Mouse (Mus musculus) midbrain, embryonic 13.5 days (tissue): Measurements from ENCODE around the gene Efna2. TPM values are rescaled to one million over a fixed set of nuclear protein-coding genes. Genes with fewer than 3 reads are reported as not detected.
"Not testable (repeated sequence)": the region's sequence is repeated elsewhere in the genome, so short reads cannot be mapped to it uniquely, and the experiment has no call there.

Experiments
- ATAC-seq: fragments of 200-750 bp; cut with Nextera tagmentation; 2 replicates; pipeline ENCODE4 v1.8.0; 2017; ENCODE audit warnings: mild to moderate bottlenecking, moderate TSS enrichment, moderate library complexity
- H3K27ac ChIP-seq: fragments of 300-500 bp; sonication (generic); 2 replicates; pipeline ENCODE4 v1.5.1; 2015; ENCODE audit warnings: inconsistent platforms, mild to moderate bottlenecking, moderate library complexity
- H3K27me3 ChIP-seq: fragments of 300-500 bp; sonication (generic); 2 replicates; pipeline ENCODE4 v1.6.1; 2015; ENCODE audit warnings: mild to moderate bottlenecking, inconsistent platforms
- H3K36me3 ChIP-seq: fragments of 300-500 bp; sonication (generic); 2 replicates; pipeline ENCODE4 v1.6.1; 2015; ENCODE audit warnings: mild to moderate bottlenecking, inconsistent platforms
- H3K4me1 ChIP-seq: fragments of 300-500 bp; sonication (generic); replicated peaks from 2 replicates; pipeline ENCODE4 v1.6.1; 2015; ENCODE audit warnings: inconsistent platforms
- H3K4me2 ChIP-seq: fragments of 300-500 bp; sonication (generic); replicated peaks from 2 replicates; pipeline ENCODE4 v1.6.1; 2015; ENCODE audit warnings: moderate library complexity, mild to moderate bottlenecking, inconsistent platforms
- H3K4me3 ChIP-seq: fragments of 300-500 bp; sonication (generic); replicated peaks from 2 replicates; pipeline ENCODE4 v1.5.1; 2015; ENCODE audit warnings: mild to moderate bottlenecking, inconsistent platforms
- H3K9ac ChIP-seq: fragments of 300-500 bp; sonication (generic); replicated peaks from 2 replicates; pipeline ENCODE4 v1.6.1; 2015; ENCODE audit warnings: mild to moderate bottlenecking, inconsistent platforms
- H3K9me3 ChIP-seq: fragments of 300-500 bp; sonication (generic); 2 replicates; pipeline ENCODE4 v1.6.1; 2016; ENCODE audit warnings: mild to moderate bottlenecking, inconsistent platforms
- WGBS: fragments of 180-500 bp; shearing (Covaris S2); methylation state at CpG from one replicate; pipeline ENCODE4 v1.1.7; 2015; 5-methylcytosine and 5-hydroxymethylcytosine counted together
- polyA plus RNA-seq: library from polyadenylated mRNA; unstranded; fragments of >200 nt; fragmentation: Nextera tagmentation; extraction: Ambion mirVana; gene quantifications from 2 replicates; pipeline ENCODE4 v1.2.1, GENCODE M21; 2015

Gene Efna2
- polyA plus RNA-seq, 1 experiment from 2014 or later: 41.3 TPM

DNA sequence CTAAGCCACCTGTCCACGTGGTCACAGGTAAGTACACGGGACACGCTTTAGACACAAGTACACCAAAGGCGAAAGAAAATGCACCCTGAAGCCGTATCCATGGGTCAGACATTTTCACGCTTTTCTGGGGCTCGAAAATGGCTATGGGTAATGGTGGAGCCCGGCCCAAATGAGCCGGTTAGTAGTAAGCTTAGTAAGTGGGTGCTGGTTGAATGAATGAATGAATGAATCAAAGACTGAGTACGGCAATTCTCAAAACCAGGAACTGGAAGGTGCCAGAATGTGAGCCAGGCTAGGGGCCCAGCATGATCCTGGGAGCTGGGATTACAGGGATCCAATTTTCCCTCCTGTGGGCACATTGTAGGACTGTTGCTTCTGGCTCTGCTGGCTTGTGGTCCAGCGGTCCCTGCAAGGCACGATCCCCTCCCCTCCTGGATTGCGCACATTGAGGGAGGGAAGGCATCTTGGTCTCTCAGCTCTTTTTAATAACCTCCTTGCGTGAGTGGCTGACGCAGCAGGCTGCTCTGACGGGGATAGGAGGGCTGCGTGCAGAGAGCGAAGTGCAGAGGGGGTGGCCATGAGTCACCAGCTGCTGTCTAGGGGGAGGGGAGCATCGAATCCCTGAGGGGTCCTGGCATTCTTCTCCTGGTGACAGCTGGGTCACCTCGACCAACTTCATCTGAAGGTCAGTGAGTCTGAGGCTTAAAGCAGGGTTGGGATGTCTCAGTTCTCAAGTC lies 13.7 kb upstream of the Efna2 start, which contains the start of gene Cirbp:
Gene Cirbp (plus strand): TSS at position 594 of the 737 bp plus-strand sequence.
- Histone ChIP-seq H3K9me3 (no peaks in the 10 kb centered on the region), H3K27me3 (peaks cover 4% of the 10 kb centered on the region; the same call in 1 of the 2 replicates), H3K4me3 (peak within 1 kb of the TSS; percentile 93), H3K9ac (peak within 1 kb of the TSS; percentile 100), H3K4me1 (peaks cover 64% of the 10 kb centered on the region), H3K27ac (peak within 1 kb of the TSS; percentile 91), H3K4me2 (peak within 1 kb of the TSS; percentile 86), H3K36me3 (peaks cover 9% of the 10 kb centered on the region)
- ATAC-seq: no peak
- WGBS: 14% methylated on average over 20 of the region's 20 CpGs

DNA sequence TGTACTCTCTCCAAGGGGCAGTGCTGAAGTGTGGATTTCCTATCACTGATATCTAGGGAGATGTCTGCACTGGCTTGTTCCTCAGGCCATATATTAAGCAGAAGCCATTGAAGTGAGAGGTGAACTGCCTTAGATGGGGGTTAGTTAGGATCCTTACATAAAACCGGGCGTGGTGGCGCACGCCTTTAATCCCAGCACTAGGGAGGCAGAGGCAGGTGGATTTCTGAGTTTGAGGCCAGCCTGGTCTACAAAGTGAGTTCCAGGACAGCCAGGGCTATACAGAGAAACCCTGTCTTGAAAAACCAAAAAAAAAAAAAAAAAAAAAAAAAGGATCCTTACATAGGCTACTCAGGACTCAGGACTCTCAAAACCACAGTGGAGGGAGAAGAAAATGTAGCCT lies 13.1 kb upstream of the Efna2 start:
- not testable (repeated sequence) for H3K9me3 ChIP-seq, ATAC-seq, H3K27me3 ChIP-seq
- Histone ChIP-seq H3K4me3 (peak overlapping the region; percentile 2; the same call in 1 of the 2 replicates), H3K4me2 (peak overlapping the region; percentile 79), H3K9ac (peak overlapping the region; percentile 50), H3K36me3 (peaks cover 15% of the 10 kb centered on the region), H3K27ac (peak overlapping the region; percentile 91), H3K4me1 (peaks cover 63% of the 10 kb centered on the region)
- WGBS: 80% methylated on average over 4 of the region's 4 CpGs

DNA sequence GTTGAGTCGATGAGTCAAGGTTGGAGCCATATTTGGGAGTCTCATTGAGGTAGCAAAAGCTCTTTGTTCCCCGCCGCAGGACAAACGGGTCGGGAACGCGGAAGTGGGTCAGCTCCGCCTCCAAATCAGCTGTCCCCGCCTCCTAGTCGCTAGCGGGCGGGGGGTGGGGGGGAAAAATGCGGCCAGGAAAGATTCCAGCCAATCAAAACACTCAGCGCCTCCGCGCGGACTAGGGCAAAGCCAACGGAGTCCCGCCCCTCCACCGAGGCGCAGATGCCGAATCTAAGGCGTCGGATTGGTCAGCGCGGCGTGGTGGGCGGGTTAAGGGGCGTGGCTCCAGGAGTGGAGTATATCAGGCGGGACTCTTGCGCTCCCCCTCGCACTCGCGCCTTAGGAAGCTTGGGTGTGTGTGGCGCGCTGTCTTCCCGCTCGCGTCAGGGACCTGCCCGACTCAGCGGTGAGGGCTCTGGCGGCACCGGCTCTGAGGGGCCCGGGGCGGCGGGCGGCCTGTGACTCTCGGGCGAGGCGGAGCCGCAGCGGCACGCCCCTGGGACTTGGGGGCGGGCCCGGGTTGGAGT lies 11.7 kb upstream of the Efna2 start:
- Histone ChIP-seq H3K4me3 (peak overlapping the region; percentile 93), H3K27me3 (peaks cover 4% of the 10 kb centered on the region; the same call in 1 of the 2 replicates), H3K36me3 (peaks cover 28% of the 10 kb centered on the region), H3K4me1 (peaks cover 69% of the 10 kb centered on the region), H3K27ac (peak overlapping the region; percentile 99), H3K4me2 (peak overlapping the region; percentile 86), H3K9ac (peak overlapping the region; percentile 100), H3K9me3 (no peaks in the 10 kb centered on the region)
- ATAC-seq: peak; percentile 84
- WGBS: under 1% methylated on average over 55 of the region's 55 CpGs

DNA sequence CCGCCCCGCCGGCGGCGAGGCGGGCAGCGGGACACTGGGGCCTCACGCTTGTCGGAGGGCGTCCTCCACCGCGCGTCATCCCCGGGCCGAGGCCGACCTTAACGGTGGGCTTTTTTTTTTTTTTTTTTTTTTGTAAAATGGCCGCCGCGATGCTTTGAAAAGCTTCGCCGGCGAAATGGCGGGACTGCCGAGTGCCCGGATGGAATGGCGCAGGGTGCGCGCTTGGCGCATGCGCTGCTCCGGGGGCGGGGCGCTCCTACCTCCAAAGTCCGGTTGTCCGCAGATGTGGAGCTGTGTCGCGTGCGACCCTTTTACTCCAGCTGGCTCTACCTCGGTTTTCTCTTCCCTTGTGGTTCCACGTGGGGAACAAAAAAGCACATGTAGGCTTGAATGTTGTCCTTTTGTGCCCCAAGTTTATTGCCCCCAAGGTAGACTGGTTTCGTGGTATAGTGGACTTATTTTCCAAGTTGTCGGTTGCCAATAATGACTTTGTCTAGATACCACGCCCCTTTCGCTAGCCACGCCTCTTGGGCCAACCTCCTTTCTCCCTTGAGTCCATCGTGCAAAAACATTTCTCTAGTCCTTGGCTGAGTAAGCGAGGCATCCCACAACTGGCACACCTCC lies 11.1 kb upstream of the Efna2 start:
- Histone ChIP-seq H3K9ac (peak overlapping the region; percentile 100), H3K4me2 (peak overlapping the region; percentile 86), H3K27me3 (peaks cover 4% of the 10 kb centered on the region; the same call in 1 of the 2 replicates), H3K9me3 (no peaks in the 10 kb centered on the region), H3K36me3 (peaks cover 28% of the 10 kb centered on the region), H3K27ac (peak overlapping the region; percentile 99), H3K4me3 (peak overlapping the region; percentile 93), H3K4me1 (peaks cover 73% of the 10 kb centered on the region)
- under 1% methylated on average over 45 of the region's 48 CpGs for WGBS
- peak; percentile 40 for ATAC-seq

DNA sequence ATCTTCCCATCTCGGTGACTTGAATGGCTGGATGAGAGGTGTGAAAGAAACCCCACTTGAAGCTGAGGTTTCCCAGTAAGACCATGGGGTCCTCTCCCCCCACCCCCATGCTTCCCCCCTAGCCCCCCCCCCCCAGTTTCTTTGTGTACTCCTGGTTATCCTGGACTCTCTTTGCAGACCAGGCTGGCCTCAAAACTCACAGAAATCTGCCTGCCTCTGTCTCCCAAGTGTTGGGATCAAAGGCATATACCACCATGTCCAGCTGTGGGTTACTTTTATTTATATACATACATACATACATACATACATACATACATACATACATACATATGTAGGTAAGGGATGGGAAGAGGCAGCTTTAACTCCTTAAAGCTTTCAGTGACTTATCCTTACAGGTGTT lies 10.2 kb upstream of the Efna2 start:
- WGBS: 39% methylated on average over 1 of the region's 1 CpGs
- ATAC-seq: no peak
- Histone ChIP-seq H3K27me3 (no peaks in the 10 kb centered on the region), H3K27ac (peak overlapping the region; percentile 99; the same call in 1 of the 2 replicates), H3K9me3 (no peaks in the 10 kb centered on the region), H3K4me1 (peaks cover 75% of the 10 kb centered on the region), H3K9ac (peak overlapping the region; percentile 100), H3K4me2 (peak overlapping the region; percentile 86), H3K4me3 (peak overlapping the region; percentile 93), H3K36me3 (peaks cover 28% of the 10 kb centered on the region)

DNA sequence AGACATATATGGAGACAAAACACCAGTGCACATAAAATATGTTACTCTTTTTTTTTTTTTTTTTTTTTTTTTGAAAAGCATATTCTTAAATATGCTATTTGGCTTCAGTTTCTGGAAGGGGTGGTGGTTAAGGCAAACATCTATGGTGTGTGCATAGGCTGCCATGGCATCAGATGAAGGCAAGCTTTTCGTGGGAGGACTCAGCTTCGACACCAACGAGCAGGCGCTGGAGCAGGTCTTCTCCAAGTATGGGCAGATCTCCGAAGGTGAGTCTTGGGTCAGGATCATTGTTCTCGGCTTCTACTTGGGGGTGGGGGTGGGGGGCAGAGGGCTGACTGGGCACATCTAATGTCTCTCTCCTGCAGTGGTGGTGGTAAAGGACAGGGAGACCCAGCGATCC lies 9.6 kb upstream of the Efna2 start:
- peak overlapping the region; percentile 86; the same call in 1 of the 2 replicates for H3K4me2 ChIP-seq
- peak overlapping the region; percentile 100; the same call in 1 of the 2 replicates for H3K9ac ChIP-seq
- H3K27ac ChIP-seq: no peak overlapping the region
- peak overlapping the region; percentile 93 for H3K4me3 ChIP-seq
- peaks cover 28% of the 10 kb centered on the region for H3K36me3 ChIP-seq
- H3K27me3 ChIP-seq: no peaks in the 10 kb centered on the region
- H3K9me3 ChIP-seq: no peaks in the 10 kb centered on the region
- H3K4me1 ChIP-seq: peaks cover 72% of the 10 kb centered on the region
- 91% methylated on average over 7 of the region's 7 CpGs for WGBS
- ATAC-seq: no peak

DNA sequence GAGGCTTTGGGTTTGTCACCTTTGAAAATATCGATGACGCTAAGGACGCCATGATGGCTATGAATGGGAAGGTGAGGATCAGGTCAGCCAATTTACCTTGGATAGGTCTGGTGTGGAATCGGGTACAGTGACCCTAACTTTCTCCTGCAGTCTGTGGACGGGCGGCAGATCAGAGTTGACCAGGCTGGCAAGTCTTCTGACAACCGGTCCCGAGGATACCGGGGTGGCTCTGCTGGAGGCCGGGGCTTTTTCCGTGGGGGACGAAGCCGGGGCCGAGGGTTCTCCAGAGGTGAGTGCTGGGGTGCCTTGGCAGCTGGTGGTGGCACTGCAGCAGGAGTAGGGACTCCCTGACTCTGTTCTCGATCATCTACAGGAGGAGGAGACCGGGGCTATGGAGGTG lies 9.2 kb upstream of the Efna2 start:
- Histone ChIP-seq H3K9ac (peak overlapping the region; percentile 100), H3K36me3 (peaks cover 28% of the 10 kb centered on the region), H3K9me3 (no peaks in the 10 kb centered on the region), H3K4me3 (peak overlapping the region; percentile 5; the same call in 1 of the 2 replicates), H3K4me1 (peaks cover 72% of the 10 kb centered on the region), H3K4me2 (no peak overlapping the region), H3K27ac (no peak overlapping the region; the same call in 1 of the 2 replicates), H3K27me3 (no peaks in the 10 kb centered on the region)
- WGBS: 96% methylated on average over 16 of the region's 16 CpGs
- ATAC-seq: no peak

DNA sequence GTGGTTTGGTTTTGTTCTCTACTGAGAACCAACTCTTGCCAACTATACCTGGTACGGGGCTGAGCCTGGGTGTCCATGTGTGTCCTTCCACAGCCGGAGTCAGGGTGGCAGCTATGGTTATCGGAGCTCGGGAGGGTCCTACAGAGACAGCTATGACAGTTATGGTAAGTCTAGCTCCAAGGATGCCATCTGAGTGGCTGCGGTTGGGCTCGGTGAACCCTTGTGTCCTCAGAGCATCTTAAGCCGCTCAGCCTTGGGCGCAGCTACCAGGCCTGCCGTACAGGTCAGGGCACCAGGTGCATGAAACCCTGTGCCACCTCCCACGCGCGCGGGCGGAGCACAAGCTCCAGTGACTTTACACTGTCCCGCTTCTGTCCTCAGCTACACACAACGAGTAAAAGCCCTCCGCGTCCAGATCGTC lies 8.7 kb upstream of the Efna2 start:
- H3K36me3 ChIP-seq: peaks cover 28% of the 10 kb centered on the region
- no peaks in the 10 kb centered on the region for H3K27me3 ChIP-seq
- ATAC-seq: no peak
- H3K9ac ChIP-seq: peak overlapping the region; percentile 100; the same call in 1 of the 2 replicates
- no peak overlapping the region for H3K27ac ChIP-seq
- peaks cover 68% of the 10 kb centered on the region for H3K4me1 ChIP-seq
- H3K4me2 ChIP-seq: no peak overlapping the region
- WGBS: 95% methylated on average over 19 of the region's 19 CpGs
- no peaks in the 10 kb centered on the region for H3K9me3 ChIP-seq
- no peak overlapping the region for H3K4me3 ChIP-seq

DNA sequence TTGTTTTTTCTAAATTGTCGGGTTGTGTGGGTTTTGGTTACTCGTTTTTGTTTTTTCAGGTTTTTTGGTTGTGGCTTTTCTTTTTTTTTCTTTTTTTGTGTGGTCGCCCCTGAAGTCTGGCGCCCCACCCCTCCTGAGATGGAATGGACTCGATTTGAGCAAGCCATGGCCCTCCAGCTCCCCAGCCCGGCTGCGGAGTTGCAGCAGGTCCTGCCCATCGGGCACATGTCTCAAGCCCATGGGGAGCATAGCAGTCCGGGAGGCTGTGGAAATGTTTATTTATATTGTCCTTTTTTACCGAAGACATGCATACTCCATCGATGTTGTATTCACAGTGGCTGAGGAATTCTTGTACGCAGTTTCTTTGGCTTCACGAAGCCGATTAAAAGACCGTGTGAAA lies 8.0 kb upstream of the Efna2 start:
- H3K4me1 ChIP-seq: peaks cover 69% of the 10 kb centered on the region
- peaks cover 28% of the 10 kb centered on the region for H3K36me3 ChIP-seq
- no peaks in the 10 kb centered on the region for H3K9me3 ChIP-seq
- no peak overlapping the region for H3K4me3 ChIP-seq
- no peak for ATAC-seq
- 90% methylated on average over 15 of the region's 15 CpGs for WGBS
- H3K27ac ChIP-seq: no peak overlapping the region
- H3K27me3 ChIP-seq: no peaks in the 10 kb centered on the region
- H3K4me2 ChIP-seq: 0 out of 2 replicates have a peak overlapping the region, but pooled peaks have one; percentile 64
- H3K9ac ChIP-seq: peak overlapping the region; percentile 25; the same call in 1 of the 2 replicates

DNA sequence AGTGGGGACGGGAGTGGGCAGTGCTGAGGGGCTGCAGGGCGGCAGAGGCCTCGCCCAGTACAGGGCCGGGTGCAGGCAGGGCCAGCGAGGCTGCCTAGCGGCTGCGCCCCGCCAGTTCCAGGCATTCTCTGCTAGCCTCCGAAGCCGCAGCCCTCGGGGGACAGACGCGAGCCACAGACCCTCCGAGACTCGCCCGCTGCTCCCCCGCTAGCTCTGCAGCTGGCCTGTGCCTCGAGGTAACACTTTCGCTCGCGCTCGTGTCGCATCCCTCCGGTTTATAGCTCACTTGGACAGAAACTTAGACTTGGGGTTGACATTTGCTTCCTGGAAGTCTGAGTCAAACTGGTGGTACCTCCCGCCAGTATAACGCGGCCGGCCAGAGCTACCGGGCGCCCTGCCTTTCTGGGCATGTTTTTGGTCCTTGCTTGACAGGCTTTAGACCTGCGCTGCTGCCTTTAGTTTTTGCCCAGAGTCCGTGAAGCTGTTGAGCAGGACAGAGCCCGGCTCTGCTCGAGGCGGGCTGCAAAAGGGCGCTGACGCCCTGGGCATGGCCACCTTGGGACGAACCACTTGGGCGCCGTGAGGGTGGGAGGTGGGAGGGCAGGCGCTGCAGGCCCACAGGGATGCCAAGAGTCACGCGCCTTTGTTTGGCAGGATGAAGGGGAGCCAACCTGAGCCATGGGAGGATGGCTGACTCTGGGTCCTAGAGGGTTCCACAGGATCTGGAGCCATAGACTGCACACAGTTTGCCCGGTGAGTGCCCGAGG lies 7.3 kb upstream of the Efna2 start:
- WGBS: 83% methylated on average over 44 of the region's 45 CpGs
- Histone ChIP-seq H3K4me1 (peaks cover 68% of the 10 kb centered on the region), H3K9ac (peak overlapping the region; percentile 64), H3K4me2 (peak overlapping the region; percentile 64), H3K27ac (peak overlapping the region; percentile 85), H3K4me3 (peak overlapping the region; percentile 46), H3K9me3 (no peaks in the 10 kb centered on the region), H3K27me3 (no peaks in the 10 kb centered on the region), H3K36me3 (peaks cover 28% of the 10 kb centered on the region)
- 0 out of 2 replicates have a peak, but pooled peaks have one; percentile 0 for ATAC-seq

DNA sequence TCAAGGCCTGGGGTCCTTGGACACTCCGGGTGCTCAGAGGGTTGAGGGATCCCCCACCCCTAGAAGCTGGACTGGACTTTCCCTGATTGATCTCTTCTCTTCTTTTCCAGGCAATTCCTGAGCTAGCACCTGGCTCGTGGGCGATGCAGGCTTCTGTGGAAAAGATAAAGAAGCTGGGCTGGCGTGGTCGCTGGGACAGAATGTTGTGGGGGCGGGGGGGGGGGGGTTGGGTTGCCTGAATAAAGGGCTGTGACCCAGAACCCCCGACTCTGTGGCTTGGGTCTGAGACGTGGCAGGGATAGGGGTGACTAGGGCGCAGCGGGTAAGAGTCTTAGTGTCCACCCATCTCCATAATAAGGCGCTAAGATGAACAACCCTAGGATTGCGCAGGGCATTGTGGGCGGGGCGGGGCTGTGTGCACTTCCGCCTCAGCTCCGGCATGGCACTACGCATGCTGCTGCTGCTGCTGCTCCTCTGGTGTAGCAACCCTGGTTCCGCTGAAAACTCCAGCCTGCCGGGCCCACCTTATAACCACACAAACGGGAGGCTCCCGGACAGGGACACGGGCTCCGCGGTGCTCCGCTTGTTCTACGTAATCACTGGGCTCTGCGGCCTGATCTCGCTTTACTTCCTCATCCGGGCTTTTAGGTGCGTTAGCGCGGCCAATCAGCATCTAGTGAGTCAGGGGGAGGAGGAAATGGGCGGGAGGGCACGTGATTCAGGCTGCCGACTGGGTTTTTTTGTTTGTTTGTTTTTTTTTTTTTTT lies 6.6 kb upstream of the Efna2 start, which contains the start of gene 1600002K03Rik:
Gene 1600002K03Rik (plus strand): TSS at position 418 of the 766 bp plus-strand sequence.
- Histone ChIP-seq H3K27me3 (no peaks in the 10 kb centered on the region), H3K27ac (peak within 1 kb of the TSS; percentile 85), H3K4me3 (peak within 1 kb of the TSS; percentile 46), H3K9me3 (no peaks in the 10 kb centered on the region), H3K4me1 (peaks cover 74% of the 10 kb centered on the region), H3K36me3 (peaks cover 28% of the 10 kb centered on the region), H3K4me2 (peak within 1 kb of the TSS; percentile 64), H3K9ac (peak within 1 kb of the TSS; percentile 64)
- 10% methylated on average over 33 of the region's 35 CpGs for WGBS
- peak; percentile 68 for ATAC-seq
